Mouse (Mus musculus) hindbrain, postnatal 0 days (tissue): ENCODE measurements around the gene Cacna1h. TPM values are rescaled to one million over a fixed set of nuclear protein-coding genes. Genes with fewer than 3 reads are reported as not detected.
A peak's percentile ranks its signal among the peaks of the same experiment; 100 is the strongest.

Experiments
- ATAC-seq: fragments of 200-750 bp; cut with Nextera tagmentation; 2 replicates; pipeline ENCODE4 v1.8.0; 2017; ENCODE audit warnings: mild to moderate bottlenecking, moderate TSS enrichment, moderate library complexity
- DNase-seq: peaks from one replicate; pipeline ENCODE4 v3.0.0-alpha.2; 2015; ENCODE audit warnings: low spot score
- H3K27ac ChIP-seq: fragments of 300-500 bp; sonication (generic); 2 replicates; pipeline ENCODE4 v1.5.1; 2014; ENCODE audit warnings: mild to moderate bottlenecking
- H3K27me3 ChIP-seq: fragments of 300-500 bp; sonication (generic); 2 replicates; pipeline ENCODE4 v1.6.1; 2014; ENCODE audit warnings: low read length, mixed read lengths; ENCODE audit not compliant: insufficient read depth
- H3K36me3 ChIP-seq: fragments of 300-500 bp; sonication (generic); 2 replicates; pipeline ENCODE4 v1.6.1; 2014; ENCODE audit warnings: low read length, mixed read lengths; ENCODE audit not compliant: insufficient read depth
- H3K4me1 ChIP-seq: fragments of 300-500 bp; sonication (generic); 2 replicates; pipeline ENCODE4 v1.6.1; 2014; ENCODE audit warnings: antibody characterized with exemption, low read length, mixed read lengths; ENCODE audit not compliant: insufficient read depth
- H3K4me2 ChIP-seq: fragments of 300-500 bp; sonication (generic); 2 replicates; pipeline ENCODE4 v1.6.1; 2014; ENCODE audit warnings: low read depth, mild to moderate bottlenecking, low read length, moderate library complexity, mixed read lengths
- H3K4me3 ChIP-seq: fragments of 300-500 bp; sonication (generic); 2 replicates; pipeline ENCODE4 v1.5.1; 2014; ENCODE audit warnings: low read length
- H3K9ac ChIP-seq: fragments of 300-500 bp; sonication (generic); replicated peaks from 2 replicates; pipeline ENCODE4 v1.6.1; 2014; ENCODE audit warnings: mild to moderate bottlenecking, low read length, moderate library complexity, mixed read lengths
- H3K9me3 ChIP-seq: fragments of 300-500 bp; sonication (generic); 2 replicates; pipeline ENCODE4 v1.6.1; 2016; ENCODE audit warnings: low read length, mixed read lengths
- CTCF ChIP-seq: IDR thresholded peaks from 2 replicates; pipeline ENCODE4 v1.5.1; 2016; ENCODE audit warnings: antibody characterized with exemption, control low read depth, low read depth
- WGBS: fragments of 180-500 bp; shearing (Covaris S2); extraction: QIAGEN DNeasy Blood & Tissue Kit; methylation state at CpG from one replicate; pipeline ENCODE4 v1.1.7; 2014; 5-methylcytosine and 5-hydroxymethylcytosine counted together
- polyA plus RNA-seq: library from polyadenylated mRNA; unstranded; fragments of >200 nt; fragmentation: Nextera tagmentation; extraction: Ambion mirVana; gene quantifications from 2 replicates; pipeline ENCODE4 v1.2.1, GENCODE M21; 2015
- total RNA-seq: library from RNA; depleted of rRNA; stranded (reverse); fragments of >200 nt; gene quantifications from 2 replicates; pipeline ENCODE4 v1.2.3, GENCODE M21; 2014

The Cacna1h gene
- total and polyA plus RNA-seq, 2 experiments from 2014 or later = 5.7 to 111 TPM

GRCm38 (mm10) chr17:25405224-25405895 lies 28.2 kb downstream of the Cacna1h start:
- no peak for TF ChIP-seq CTCF
- 9% methylated on average over 10 of the region's 10 CpGs for WGBS
- no peak overlapping the region for H3K4me3 ChIP-seq
- peaks cover 38% of the 10 kb centered on the region for H3K4me1 ChIP-seq
- no peak overlapping the region for H3K27ac ChIP-seq
- ATAC-seq = no peak
- no peaks in the 10 kb centered on the region for H3K9me3 ChIP-seq
- no peak for DNase-seq
- no peaks in the 10 kb centered on the region for H3K27me3 ChIP-seq
- 0 out of 2 replicates have a peak overlapping the region, but pooled peaks have one; percentile 13 for H3K9ac ChIP-seq
- no peak overlapping the region for H3K4me2 ChIP-seq
- no peaks in the 10 kb centered on the region for H3K36me3 ChIP-seq

GRCm38 (mm10) chr17:25404190-25404589 lies 29.4 kb downstream of the Cacna1h start:
- no peak for TF ChIP-seq CTCF
- H3K36me3 ChIP-seq = no peaks in the 10 kb centered on the region
- DNase-seq = peak; percentile 51
- no peak for ATAC-seq
- peaks cover 36% of the 10 kb centered on the region for H3K4me1 ChIP-seq
- H3K4me2 ChIP-seq = no peak overlapping the region
- no peaks in the 10 kb centered on the region for H3K9me3 ChIP-seq
- H3K27ac ChIP-seq = peak overlapping the region; percentile 51; the same call in 1 of the 2 replicates
- H3K9ac ChIP-seq = no peak overlapping the region
- 27% methylated on average over 3 of the region's 3 CpGs for WGBS
- no peaks in the 10 kb centered on the region for H3K27me3 ChIP-seq
- no peak overlapping the region for H3K4me3 ChIP-seq

GRCm38 (mm10) chr17:25402224-25402623 lies 31.4 kb downstream of the Cacna1h start:
- H3K4me2 ChIP-seq = no peak overlapping the region
- ATAC-seq = no peak
- 82% methylated on average over 13 of the region's 13 CpGs for WGBS
- H3K27ac ChIP-seq = no peak overlapping the region
- no peak for TF ChIP-seq CTCF
- peaks cover 30% of the 10 kb centered on the region for H3K4me1 ChIP-seq
- no peak for DNase-seq
- no peak overlapping the region for H3K9ac ChIP-seq
- no peaks in the 10 kb centered on the region for H3K9me3 ChIP-seq
- H3K36me3 ChIP-seq = no peaks in the 10 kb centered on the region
- no peak overlapping the region for H3K4me3 ChIP-seq
- H3K27me3 ChIP-seq = no peaks in the 10 kb centered on the region

GRCm38 (mm10) chr17:25401491-25401890 lies 32.1 kb downstream of the Cacna1h start:
- no peak for ATAC-seq
- H3K9me3 ChIP-seq = no peaks in the 10 kb centered on the region
- no peak for TF ChIP-seq CTCF
- no peaks in the 10 kb centered on the region for H3K27me3 ChIP-seq
- no peak overlapping the region for H3K4me2 ChIP-seq
- no peak overlapping the region for H3K27ac ChIP-seq
- H3K4me3 ChIP-seq = no peak overlapping the region
- DNase-seq = peak; percentile 37
- no peak overlapping the region for H3K9ac ChIP-seq
- H3K4me1 ChIP-seq = peaks cover 22% of the 10 kb centered on the region
- 40% methylated on average over 4 of the region's 4 CpGs for WGBS
- H3K36me3 ChIP-seq = no peaks in the 10 kb centered on the region

- ATAC-seq (no peak), DNase-seq (no peak)
- Histone ChIP-seq H3K4me1 (peaks cover 12% of the 10 kb centered on the region), H3K4me2 (no peak overlapping the region), H3K9me3 (no peaks in the 10 kb centered on the region), H3K36me3 (no peaks in the 10 kb centered on the region), H3K27me3 (no peaks in the 10 kb centered on the region), H3K4me3 (no peak overlapping the region), H3K27ac (no peak overlapping the region), H3K9ac (no peak overlapping the region)
- no peak for TF ChIP-seq CTCF
- 14% methylated on average over 7 of the region's 7 CpGs for WGBS
Measured at GRCm38 (mm10) chr17:25400443-25400842, 33.1 kb downstream of the Cacna1h start.

- Histone ChIP-seq H3K9ac (no peak overlapping the region), H3K4me2 (no peak overlapping the region), H3K27me3 (no peaks in the 10 kb centered on the region), H3K27ac (no peak overlapping the region), H3K9me3 (no peaks in the 10 kb centered on the region), H3K4me1 (no peaks in the 10 kb centered on the region), H3K36me3 (no peaks in the 10 kb centered on the region; the same call in 1 of the 2 replicates), H3K4me3 (no peak overlapping the region)
- WGBS = 26% methylated on average over 13 of the region's 13 CpGs
- ATAC-seq (0 out of 2 replicates have a peak, but pooled peaks have one; percentile 12), DNase-seq (peak; percentile 34)
- no peak for TF ChIP-seq CTCF
Measured at GRCm38 (mm10) chr17:25398520-25398838, 35.1 kb downstream of the Cacna1h start.

- peak; percentile 78 for ATAC-seq
- 31% methylated on average over 14 of the region's 14 CpGs for WGBS
- peak; percentile 89 for DNase-seq
Measured at GRCm38 (mm10) chr17:25397804-25398519, 35.6 kb downstream of the Cacna1h start.

More at GRCm38 (mm10) chr17:25397804-25398519, 35.6 kb downstream of the Cacna1h start:
- H3K9me3 ChIP-seq = no peaks in the 10 kb centered on the region
- no peaks in the 10 kb centered on the region for H3K27me3 ChIP-seq
- no peak overlapping the region for H3K4me2 ChIP-seq
- H3K36me3 ChIP-seq = no peaks in the 10 kb centered on the region; the same call in 1 of the 2 replicates
- no peak overlapping the region for H3K9ac ChIP-seq
- peak; percentile 99 for TF ChIP-seq CTCF
- no peak overlapping the region for H3K27ac ChIP-seq
- H3K4me3 ChIP-seq = no peak overlapping the region
- no peaks in the 10 kb centered on the region for H3K4me1 ChIP-seq
